Mouse (Mus musculus) lung, adult 18-20 months (tissue): Measurements from ENCODE around the gene Birc2.

Experiments
- DNase-seq, 2 experiments: peaks; one replicate each; pipeline ENCODE4 v3.0.0; 2022; ENCODE audit warnings: mixed read lengths in 2 of 2

Birc2 gene

GRCm38 (mm10) chr9:7845216-7845895 is 8.5 kb upstream of the Birc2 start:
- no peak for DNase-seq

- no peak for DNase-seq
These were observed 4.4 kb upstream of the Birc2 start for GRCm38 (mm10) chr9:7841221-7841620.

GRCm38 (mm10) chr9:7837806-7838440 is 1.1 kb upstream of the Birc2 start:
- no peak for DNase-seq

GRCm38 (mm10) chr9:7836331-7836730 is 533 bp downstream of the Birc2 start:
- peak; percentile 52 to 53 for DNase-seq

DNA sequence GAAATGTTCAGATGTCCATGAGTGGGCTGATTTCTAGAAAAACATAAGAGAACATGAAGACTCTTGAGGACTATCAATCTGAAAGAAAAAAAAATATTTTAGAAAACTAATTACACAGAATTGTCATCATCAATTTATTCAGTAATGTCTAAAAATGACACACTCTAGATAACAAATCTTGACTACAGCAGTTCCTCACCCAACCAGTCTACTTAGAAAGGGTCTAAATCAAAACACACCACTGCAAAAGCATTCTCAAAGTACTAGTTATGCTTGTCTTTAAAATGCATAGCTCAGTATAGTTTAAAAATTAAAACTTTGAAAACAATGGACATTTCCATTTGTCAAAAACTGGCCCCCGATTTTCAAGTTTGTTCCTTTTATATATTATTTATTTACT is 1.6 kb downstream of the Birc2 start:
- DNase-seq, result no peak

- DNase-seq, result no peak
These were observed 3.4 kb downstream of the Birc2 start for GRCm38 (mm10) chr9:7833421-7833820.

DNA sequence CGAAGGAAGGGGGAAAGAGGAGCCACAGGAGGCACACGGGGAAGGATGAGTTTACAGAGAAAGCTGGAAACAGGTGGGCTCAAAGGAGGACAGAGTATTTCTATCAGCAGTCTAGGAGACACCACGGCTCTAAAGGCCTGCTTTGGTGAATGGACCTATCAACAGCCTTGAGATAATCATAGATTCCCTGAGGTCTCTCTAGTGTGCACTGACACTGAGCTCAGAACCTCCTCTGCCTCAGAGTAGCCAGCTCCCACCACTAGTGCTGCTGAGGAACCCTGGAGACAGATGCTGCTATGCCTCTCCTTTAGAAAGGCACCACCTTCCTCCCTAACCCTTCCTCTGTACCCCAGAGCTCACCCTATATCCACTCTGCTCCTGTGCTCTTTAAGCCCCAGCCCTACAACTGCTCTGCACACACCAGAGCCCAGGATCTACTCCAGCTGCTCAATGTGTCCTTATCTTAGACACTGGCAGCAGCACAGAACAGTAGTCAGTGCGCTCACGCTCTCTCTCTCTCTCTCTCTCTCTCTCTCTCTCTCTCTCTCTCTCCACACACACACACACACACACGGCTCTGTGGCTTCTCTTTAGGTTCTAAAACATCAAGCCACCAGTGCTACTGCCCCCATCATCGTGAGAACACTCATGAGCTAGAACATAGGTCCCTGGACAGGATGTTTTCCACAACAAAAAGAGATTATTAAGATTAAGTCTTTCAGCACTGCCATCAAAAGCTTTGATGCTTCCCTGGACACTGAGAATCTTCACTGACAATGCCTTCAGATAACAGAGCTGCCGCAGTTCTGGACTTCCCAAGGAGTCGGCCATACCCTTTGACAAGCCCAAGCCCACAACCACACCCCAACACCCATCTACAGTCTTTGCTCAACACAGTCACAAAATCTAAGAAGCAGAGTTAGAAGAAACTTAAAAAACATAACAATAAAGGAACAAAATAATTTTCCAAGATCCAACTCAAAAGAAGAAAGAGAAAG is 7.0 kb downstream of the Birc2 start:
- no peak for DNase-seq

GRCm38 (mm10) chr9:7828706-7829105 is 8.2 kb downstream of the Birc2 start:
- no peak for DNase-seq

DNA sequence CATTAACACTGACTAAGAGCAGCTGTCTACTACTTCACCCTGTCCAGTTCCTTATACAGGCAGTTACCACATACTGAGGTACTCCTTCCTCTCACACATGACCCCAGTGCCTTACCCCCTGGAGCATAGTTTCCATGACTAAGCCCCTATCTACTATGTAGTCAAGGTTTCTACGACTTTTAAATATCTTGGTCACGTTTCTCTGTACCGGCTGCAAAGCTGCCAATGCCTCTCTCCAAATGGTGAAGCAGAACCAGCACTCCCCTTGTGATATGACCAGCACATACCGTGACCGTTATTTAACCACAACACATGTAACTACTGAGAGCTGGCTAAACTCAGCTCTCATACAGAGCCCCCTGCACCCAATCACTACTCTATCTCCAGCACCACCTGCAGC is 11.9 kb downstream of the Birc2 start:
- no peak for DNase-seq

DNA sequence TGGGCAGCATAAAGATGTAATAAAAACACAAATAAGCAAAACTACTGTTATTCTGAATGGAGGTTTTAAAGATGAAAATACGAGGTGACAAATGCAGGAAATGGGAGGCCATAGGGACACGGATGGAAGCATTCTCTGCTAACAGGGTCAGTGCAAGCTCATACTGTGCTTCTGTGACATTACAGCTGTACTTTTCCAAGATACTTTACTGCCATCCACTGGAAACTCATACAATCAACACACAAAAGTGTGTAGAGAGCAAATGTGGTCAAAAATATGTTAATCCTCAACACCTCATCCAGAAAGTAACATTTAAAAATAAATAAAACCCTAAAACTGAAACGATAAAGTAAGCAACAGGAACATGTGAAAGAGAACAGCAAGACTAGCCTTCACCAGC is 14.1 kb downstream of the Birc2 start:
- no peak for DNase-seq

GRCm38 (mm10) chr9:7805101-7805506 is 31.8 kb downstream of the Birc2 start:
- DNase-seq, result no peak

- DNase-seq, result no peak
These were observed 38.3 kb downstream of the Birc2 start for GRCm38 (mm10) chr9:7798555-7798954.

GRCm38 (mm10) chr9:7797542-7797941 is 39.3 kb downstream of the Birc2 start:
- DNase-seq, result no peak

GRCm38 (mm10) chr9:7796129-7796864 is 40.6 kb downstream of the Birc2 start:
- DNase-seq, result no peak

DNA sequence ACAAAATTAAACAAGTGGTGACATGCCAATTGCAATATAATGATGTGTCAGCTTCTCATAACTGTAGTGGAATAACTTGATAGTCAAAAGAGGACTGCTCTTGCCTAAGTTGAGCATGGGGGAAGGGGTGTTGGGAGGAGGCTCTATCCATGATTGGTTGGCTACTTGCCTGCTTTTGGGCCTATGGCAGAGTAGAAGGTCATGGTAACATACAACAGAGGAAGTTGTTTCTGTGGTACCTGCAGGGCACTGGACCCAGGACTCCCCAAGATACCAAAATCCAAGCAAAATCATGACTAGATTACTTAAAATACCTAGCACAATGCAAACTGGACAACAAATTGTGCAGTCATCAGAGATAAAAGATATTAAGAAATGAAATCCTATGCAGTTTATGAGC is 41.3 kb downstream of the Birc2 start:
- DNase-seq, result no peak

- DNase-seq, result no peak
These were observed 43.3 kb downstream of the Birc2 start for GRCm38 (mm10) chr9:7793561-7793960.

DNA sequence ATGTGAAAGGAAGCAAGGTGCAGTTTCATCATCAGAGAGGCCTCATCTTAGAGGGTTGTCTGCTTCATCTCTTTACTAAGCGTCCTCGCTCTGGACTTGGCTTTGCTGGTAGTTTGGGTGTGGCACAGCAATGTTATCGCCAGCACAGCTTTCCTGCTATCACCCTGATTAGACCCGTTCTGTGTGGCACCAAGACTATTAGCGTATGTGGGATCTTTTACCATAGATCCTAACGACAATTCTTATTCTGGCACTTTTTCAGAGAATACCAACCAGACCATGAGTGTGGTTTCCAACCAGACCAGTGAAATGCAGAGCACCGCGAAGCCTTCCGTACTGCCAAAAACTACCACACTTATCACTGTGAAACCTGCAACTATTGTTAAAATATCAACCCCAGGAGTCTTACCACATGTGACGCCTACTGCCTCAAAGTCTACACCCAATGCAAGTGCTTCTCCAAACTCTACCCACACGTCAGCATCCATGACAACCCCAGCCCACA is 46.2 kb downstream of the Birc2 start:
- DNase-seq, result no peak

DNA sequence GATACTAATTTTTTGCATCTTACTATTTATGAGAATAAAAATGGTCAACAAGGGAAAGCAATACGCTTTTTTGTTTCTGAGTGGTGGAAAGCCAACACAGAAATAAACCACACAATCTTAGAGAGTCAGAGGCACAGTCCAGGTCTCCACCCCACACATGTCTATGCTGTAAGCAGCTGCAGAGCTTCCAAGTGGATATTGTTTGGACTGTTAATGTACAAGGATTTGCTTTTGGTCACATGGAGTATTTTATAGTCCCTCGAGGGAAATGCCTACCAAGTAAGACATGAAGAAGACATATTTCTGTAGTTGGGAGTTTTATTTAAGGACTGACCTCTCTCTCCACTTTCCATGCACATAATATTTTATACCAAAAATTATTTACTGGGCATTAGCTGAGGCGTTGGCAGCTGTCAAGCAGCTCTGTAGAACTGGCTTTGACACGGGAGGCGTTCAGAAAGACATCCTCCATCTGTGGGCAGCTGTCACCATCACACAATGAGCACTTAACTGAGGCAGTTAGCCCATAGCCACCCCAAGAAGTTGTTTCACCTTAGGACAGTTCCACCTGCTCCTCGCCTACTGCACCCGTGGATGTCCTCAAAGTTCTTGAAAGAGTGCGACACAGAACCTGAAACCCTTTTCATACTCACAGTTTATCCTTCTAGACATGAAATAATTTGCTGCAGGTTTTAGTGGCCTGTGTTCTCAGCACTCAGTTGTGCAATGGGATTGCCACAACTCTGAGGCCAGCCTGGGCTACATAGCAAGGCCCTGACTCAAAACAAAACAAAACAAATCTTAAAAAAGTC is 46.9 kb downstream of the Birc2 start:
- no peak for DNase-seq

GRCm38 (mm10) chr9:7788411-7788810 is 48.5 kb downstream of the Birc2 start:
- DNase-seq, result no peak

DNA sequence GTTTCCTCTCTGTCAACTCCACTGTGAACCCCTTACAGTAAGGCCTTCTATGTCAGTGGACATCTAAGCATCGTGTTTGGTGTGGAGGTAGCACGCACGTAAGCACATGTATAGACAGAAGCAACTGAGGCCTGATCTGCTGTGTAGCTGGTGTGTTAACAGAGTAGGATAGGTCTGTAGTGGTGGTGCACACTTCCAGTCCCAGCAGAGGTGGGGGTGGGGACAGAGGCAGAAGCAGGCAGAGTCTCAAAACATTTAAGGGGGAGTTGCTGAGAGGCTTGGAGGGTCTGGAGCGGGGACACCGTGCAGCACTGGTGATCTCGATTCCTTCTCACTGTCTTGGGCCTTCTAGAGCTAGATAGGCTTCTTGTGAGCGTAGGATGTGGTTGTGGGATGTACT is 50.8 kb downstream of the Birc2 start:
- DNase-seq, result no peak

DNA sequence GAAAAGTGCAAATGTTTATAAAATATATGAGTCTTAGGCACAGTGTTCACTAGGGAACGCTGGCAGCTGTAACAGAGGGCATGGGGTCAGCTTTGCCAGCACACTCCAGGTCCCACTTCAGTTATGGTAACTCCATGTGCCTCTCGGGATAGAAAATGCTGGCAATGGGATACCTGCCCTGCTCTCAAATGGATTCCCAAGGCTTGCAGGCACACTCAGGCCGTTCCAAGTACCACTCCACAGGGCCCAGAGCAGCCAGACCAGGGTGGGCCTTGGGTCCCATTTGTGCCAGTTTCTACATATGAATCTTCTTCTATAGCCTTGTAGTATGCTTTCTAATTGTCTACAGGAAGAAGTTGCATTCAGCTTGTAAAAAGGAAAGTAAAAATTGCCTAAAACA is 51.5 kb downstream of the Birc2 start:
- DNase-seq, result peak in 1 of 2 experiments; percentile 23

GRCm38 (mm10) chr9:7784615-7785012 is 52.2 kb downstream of the Birc2 start:
- no peak for DNase-seq
